Mouse (Mus musculus): ENCODE data around the gene Tusc1.
A peak's percentile ranks its signal among the peaks of the same experiment; 100 is the strongest.

Tusc1 gene

DNA sequence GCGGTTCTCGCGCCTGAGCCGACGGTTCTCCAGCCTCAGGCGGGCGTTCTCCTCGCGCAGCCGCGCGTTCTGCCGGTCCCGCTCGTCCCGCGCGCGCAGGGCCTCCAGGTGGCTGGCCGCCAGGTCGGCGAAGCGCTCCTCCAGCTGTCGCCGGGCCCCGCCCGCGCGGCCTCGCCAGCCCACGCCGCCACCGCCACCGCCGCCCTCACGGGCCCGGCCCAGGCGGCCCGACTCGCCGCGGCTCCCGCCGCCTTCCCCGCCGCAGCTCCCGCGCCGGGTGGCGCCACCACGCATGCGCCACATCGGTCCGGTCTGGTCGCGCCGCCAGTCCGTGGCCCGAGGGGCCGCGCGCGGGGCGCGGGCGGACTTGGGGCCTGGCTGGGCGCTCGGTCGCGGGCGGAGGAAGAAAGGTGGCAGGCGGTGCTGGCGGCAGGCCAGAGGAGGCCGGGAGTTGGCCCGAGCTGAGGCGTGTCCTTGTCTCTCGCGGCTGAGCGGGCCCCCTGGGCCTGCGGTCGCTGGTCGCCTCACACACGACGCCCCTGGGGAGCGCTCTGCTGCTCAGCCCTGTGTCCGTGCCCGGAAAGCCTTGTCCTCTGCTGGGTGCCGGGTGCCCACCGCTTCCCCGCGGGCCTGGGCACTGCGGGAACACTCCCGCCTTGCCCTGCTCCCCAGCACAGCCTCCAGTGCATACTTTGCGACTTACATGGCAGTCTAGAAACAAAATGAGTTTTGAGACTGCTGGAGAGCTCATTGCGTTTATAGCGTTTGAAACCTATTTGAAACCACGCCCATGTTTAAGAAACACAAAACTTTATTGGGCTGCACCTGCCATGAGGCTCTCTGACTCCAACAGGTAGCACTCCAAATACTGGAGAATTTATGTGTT lies at the start of gene Tusc1:
Tusc1 (minus strand) TSS at position 394 of the 886 bp plus-strand sequence.
- DNase-seq, result peak; percentile 92

DNA sequence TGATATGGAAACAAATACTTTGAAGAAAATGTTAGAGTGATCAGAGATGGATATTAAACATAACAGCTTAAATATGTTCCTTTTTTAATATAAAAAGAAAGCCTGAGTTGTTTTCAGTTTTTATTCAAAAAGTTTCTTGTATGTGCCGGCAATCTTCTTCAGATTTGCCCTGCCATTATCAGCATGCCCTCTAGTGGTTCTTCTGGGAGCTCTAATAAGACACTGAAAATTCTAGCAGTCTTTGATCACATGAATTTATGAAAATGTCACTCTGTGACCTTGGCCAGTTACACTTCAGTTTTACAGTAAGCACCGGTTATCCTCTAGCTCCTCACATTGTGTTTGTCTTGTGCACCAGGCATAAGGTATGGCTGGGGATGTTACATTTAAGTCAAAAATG lies 17.6 kb upstream of the Tusc1 start:
- peak; percentile 3 for DNase-seq

DNA sequence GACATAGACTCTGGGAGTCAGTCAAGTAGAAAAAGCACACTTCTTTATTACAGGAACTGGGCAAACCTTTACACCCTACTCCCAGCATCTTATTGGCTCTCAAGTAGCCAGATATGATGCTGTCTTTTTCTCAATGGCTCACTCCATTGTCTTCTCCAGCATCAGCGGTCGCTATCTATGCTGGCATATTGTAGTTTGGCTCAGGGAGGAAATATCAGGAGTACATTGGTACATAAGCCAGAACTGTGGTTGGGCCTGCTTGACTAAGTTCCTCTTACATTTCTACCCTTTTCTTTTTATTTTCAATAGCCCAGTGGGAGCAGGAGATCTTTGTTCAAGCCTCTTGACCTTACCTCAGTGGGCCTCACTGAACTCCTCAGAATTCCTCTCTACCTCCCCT lies 9.0 kb upstream of the Tusc1 start:
- DNase-seq, result no peak

DNA sequence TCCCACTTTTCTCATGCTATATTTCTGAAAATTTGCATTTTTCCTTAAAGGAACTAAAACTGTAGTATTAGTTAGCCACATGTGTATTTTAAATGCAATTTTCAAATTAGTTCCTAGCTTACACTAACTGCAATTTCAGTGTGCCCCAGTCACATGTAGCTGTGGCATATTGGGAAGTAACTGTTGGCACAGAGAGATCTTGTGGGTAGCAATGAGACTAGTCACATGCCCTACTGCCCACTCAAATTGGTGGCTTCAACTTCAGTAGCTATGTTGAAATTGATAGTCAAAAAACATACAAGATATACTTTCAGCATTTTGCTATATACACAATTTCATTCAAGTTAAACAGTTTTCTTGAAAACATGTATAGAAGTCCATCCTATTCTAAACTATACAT lies 6.3 kb upstream of the Tusc1 start:
- no peak for DNase-seq

DNA sequence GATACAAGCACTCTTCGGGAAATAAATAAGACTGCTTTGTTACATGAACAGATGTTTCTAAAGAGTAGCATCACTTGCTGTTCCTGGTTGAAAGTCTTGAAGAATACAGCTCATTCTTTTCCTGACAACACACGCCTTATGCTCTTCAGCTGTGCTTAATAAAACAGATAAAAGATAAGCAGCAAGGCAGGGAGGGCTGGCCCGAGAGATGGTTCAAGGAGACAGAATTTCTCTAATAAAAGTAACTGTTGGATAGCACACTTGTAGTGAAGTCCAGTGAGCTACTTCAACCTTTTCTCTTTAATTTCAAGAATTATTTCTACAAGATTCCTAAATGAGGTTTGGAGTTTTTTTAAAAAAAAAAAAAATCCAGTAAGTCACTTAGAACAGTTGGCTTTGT lies 2.7 kb upstream of the Tusc1 start:
- DNase-seq, result no peak

DNA sequence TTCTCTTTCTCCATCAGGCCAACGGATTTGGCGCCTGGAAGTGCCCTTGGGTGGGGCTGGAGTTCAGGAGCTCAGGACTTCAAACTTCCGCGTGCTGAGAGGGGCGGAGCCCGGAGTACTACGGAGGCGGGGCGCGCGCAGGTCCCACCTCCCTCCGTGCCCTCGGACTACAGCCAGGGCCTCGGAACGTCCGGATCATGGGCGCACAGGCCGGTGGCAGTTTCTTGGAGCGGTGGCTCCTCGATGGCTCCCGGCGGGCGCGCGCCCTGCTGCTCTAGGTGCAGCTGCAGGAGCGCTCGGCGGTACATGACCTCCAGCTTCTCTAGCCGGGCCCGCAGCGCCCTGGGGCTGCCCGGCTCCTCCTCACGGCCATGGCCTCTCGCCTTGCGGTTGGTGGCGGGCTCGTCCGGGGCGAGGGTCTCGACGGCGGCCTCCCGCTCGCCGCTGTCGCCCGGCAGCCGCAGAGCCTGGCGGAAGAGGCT lies 634 bp downstream of the Tusc1 start:
- peak; percentile 93 for DNase-seq

DNA sequence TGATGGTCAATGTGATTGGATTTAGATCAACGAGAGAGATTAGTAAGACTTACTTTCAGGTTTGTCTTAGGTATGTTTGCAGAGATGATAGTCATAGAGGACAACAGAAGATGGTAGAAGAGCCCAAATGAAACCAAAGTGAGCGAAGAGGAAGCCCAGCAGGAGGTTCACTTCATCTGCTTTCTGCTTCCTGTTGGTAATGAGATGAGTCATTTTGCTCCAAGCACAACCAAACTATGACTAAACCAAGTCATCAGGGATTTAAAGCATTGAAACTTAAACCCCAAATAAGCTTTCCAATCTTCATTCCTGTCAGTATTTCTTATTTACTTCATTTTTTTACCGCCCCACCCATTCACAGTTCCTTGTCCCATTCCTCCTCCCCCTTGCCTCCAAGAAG lies 27.8 kb downstream of the Tusc1 start:
- no peak for DNase-seq

DNA sequence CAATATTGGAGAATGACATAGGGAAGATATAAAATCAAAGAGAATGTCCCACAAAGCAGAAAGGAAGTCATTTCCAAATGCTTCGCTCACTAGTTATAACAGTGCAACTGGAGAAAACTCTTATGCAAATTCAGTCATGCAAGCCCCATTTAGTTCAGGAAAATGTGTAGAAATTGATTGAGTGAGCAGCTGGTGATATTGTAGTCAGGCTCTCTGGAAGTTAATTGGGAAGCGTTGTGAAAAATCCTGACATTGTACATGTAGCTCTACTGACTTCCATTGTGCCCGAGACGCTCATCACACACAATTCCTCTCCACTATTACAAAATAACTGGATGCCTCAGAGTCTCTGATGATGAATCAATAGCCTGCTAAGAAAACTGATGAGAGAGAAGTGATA lies 49.2 kb downstream of the Tusc1 start:
- no peak for DNase-seq

Measured in kidney, postnatal 14 days (tissue).